Mouse (Mus musculus) heart, postnatal 10 days (tissue): Measurements from ENCODE around the gene Tmem129. TPM values are rescaled to one million over a fixed set of nuclear protein-coding genes. Genes with fewer than 3 reads are reported as not detected.

Experiments
- DNase-seq, 2 experiments: peaks; one replicate each; pipeline ENCODE4 v3.0.0; 2021
- intact Hi-C: fragments of 180-260 bp; cut with DNase I; formaldehyde crosslinking; loops from one replicate; pipeline ENCODE4 v1.15.1; 2025
- total RNA-seq, 2 experiments: library from RNA; stranded (reverse); gene quantifications; 2 replicates each; pipeline ENCODE4 v1.2.3; 2021

The Tmem129 gene
- total RNA-seq, result 10 to 100 TPM; 16.5 to 20.8 TPM

- peak; percentile 98 for DNase-seq
- intact Hi-C loops, result loop anchor here (10.0 kb wide), 1 partner anchor 277 kb away; the partner anchor contains the start of gene Nelfa
These were observed at the start of gene Tmem129, which contains the start of gene Tacc3 for GRCm38 (mm10) chr5:33657787-33658663. Tmem129 (minus strand) TSS chr5:33658416. Tacc3 (plus strand) TSS chr5:33658128.

- intact Hi-C loops, result no loop called here
- no peak for DNase-seq
These were observed 48.9 kb upstream of the Tmem129 start for GRCm38 (mm10) chr5:33707163-33707562.

GRCm38 (mm10) chr5:33706350-33706629 lies 48.1 kb upstream of the Tmem129 start:
- intact Hi-C loops, result no loop called here
- no peak for DNase-seq

GRCm38 (mm10) chr5:33705612-33706349 lies 47.6 kb upstream of the Tmem129 start:
- DNase-seq, result no peak
- intact Hi-C loops, result no loop called here

- no peak for DNase-seq
- intact Hi-C loops, result no loop called here
These were observed 46.9 kb upstream of the Tmem129 start for GRCm38 (mm10) chr5:33704945-33705611.

GRCm38 (mm10) chr5:33703999-33704398 lies 45.8 kb upstream of the Tmem129 start:
- no peak for DNase-seq
- intact Hi-C loops, result no loop called here

GRCm38 (mm10) chr5:33701832-33702231 lies 43.6 kb upstream of the Tmem129 start:
- intact Hi-C loops, result no loop called here
- no peak for DNase-seq

- DNase-seq, result no peak
- intact Hi-C loops, result no loop called here
These were observed 41.8 kb upstream of the Tmem129 start for GRCm38 (mm10) chr5:33700010-33700409.

GRCm38 (mm10) chr5:33698669-33699068 lies 40.5 kb upstream of the Tmem129 start:
- intact Hi-C loops, result no loop called here
- no peak for DNase-seq

GRCm38 (mm10) chr5:33697947-33698512 lies 39.8 kb upstream of the Tmem129 start:
- no peak for DNase-seq
- intact Hi-C loops, result no loop called here

GRCm38 (mm10) chr5:33697534-33697933 lies 39.3 kb upstream of the Tmem129 start:
- no peak for DNase-seq
- intact Hi-C loops, result no loop called here

GRCm38 (mm10) chr5:33696430-33696829 lies 38.2 kb upstream of the Tmem129 start:
- intact Hi-C loops, result no loop called here
- DNase-seq, result no peak

GRCm38 (mm10) chr5:33695718-33696121 lies 37.5 kb upstream of the Tmem129 start:
- intact Hi-C loops, result no loop called here
- peak in 1 of 2 experiments; percentile 49 for DNase-seq

GRCm38 (mm10) chr5:33694848-33695717 lies 36.9 kb upstream of the Tmem129 start:
- DNase-seq, result peak; percentile 54 to 59
- intact Hi-C loops, result no loop called here

- intact Hi-C loops, result no loop called here
These were observed 36.2 kb upstream of the Tmem129 start for GRCm38 (mm10) chr5:33694461-33694847.

GRCm38 (mm10) chr5:33692393-33692792 lies 34.2 kb upstream of the Tmem129 start:
- intact Hi-C loops, result no loop called here
- peak in 1 of 2 experiments; percentile 41 for DNase-seq

More at GRCm38 (mm10) chr5:33694461-33694847, 36.2 kb upstream of the Tmem129 start:
- no peak for DNase-seq

- intact Hi-C loops, result loop anchor here (5.0 kb wide), 1 partner anchor 32 kb away; the partner anchor contains the start of gene Fgfr3
These were observed 31.8 kb upstream of the Tmem129 start for GRCm38 (mm10) chr5:33689852-33690645.

GRCm38 (mm10) chr5:33689221-33689844 lies 31.1 kb upstream of the Tmem129 start:
- intact Hi-C loops, result loop anchor here (5.0 kb wide), 1 partner anchor 33 kb away; the partner anchor contains the start of gene Fgfr3
- peak in 1 of 2 experiments; percentile 34 for DNase-seq

More at GRCm38 (mm10) chr5:33689852-33690645, 31.8 kb upstream of the Tmem129 start:
- peak; percentile 57 to 61 for DNase-seq
